Mouse (Mus musculus): ENCODE results near the gene Synpo2l. TPM values are rescaled to one million over a fixed set of nuclear protein-coding genes. Genes with fewer than 3 reads are reported as not detected.
"Not testable (repeated sequence)": the region's sequence is repeated elsewhere in the genome, so short reads cannot be mapped to it uniquely, and the experiment has no call there.

Synpo2l gene
- total RNA-seq, 2 experiments from 2014 or later = 0.05 TPM; not detected in 1

DNA sequence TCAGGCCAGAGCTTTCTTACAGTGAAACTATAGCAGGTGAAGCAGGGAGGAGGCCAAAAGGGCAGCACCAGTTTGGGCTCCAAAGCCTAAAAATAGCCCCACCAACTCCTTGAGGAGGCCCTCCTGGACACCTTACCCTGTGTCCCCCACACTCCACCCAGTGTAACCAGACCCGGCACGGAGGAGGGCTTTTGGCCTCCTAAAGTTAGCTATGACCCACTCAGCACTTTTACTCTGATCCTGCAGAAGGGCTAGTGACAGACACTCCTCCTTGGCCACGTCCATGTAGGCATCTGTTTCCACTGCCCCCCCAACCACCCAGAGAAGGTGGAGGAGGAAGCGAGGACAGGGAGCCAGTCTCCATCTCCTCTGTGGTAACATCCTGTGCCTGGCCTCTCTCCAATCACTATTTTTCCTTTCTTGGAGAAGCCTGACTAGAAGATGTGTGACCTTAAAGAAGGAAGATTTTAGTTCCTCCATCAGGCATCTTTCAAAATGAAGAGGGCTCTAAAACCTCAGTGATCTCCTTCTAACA lies 16.4 kb downstream of the Synpo2l start:
- ATAC-seq (replicated peaks; ENCODE audit: low FRiP score, low TSS enrichment, poor library complexity, severe bottlenecking) = no peak

DNA sequence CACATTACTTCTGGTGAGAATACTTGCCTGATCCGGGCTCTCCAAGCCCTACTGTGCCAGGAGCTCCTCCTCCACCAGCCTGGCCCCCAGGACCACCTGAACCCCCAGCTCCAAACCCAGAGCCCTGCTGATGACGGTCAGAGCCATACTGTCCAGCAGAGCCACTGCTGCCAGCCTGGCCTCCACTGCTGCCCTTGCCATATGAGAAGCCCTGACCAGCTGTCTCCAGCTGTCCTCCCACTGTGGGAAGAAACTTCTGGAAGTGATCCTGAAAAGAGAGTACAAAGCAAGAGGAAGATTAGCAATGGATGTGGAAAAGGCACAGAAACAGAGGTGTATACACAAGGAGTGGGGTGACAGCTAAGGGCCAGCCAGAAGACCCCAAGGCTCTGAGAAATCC lies 17.2 kb downstream of the Synpo2l start:
- no peak for ATAC-seq (replicated peaks; ENCODE audit: low FRiP score, low TSS enrichment, poor library complexity, severe bottlenecking)

- peak; percentile 91 for ATAC-seq (replicated peaks; ENCODE audit: low FRiP score, low TSS enrichment, poor library complexity, severe bottlenecking)
Observed at GRCm38 (mm10) chr14:20646381-20646780, 21.8 kb downstream of the Synpo2l start.

DNA sequence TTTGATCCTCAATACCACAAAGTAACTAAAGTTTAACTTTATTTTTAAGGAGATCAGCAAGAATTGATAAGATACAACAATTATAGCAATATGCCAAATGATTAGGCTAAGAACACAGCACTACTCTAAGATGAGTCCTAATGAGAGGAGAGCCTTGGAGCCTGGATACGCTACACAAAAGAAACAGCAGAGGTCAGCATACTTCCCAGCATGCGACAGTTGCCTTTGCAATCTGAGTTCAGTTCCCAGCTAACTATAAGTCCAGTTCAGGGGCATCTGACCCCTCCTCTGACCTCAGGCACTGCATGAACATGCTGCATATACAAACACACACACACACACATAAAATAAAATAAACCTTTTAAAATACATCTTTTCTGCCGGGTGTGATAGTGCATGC lies 22.6 kb downstream of the Synpo2l start:
- ATAC-seq (replicated peaks; ENCODE audit: low FRiP score, low TSS enrichment, poor library complexity, severe bottlenecking) = no peak

DNA sequence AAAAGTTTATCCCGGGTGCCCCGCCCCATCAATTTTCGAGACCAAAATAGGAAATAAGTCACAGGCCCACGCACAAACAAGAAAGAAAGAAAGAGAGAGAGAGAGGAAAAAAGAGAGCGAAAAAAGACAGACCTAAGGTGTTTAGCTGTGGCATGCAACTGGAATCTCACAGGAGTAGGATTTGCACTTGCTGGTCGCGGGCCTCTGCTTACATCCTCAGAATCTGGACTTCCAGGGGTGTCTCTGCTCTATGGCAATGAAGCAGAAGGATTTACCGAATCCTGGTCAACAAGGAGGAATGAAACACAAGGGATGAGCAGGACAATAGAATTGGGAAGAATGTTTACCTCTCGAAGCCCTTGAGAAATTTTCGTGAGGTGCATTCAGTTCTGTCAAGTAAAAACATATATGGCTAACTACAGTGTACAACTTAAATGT lies 26.7 kb downstream of the Synpo2l start:
- ATAC-seq (replicated peaks; ENCODE audit: low FRiP score, low TSS enrichment, poor library complexity, severe bottlenecking) = no peak

DNA sequence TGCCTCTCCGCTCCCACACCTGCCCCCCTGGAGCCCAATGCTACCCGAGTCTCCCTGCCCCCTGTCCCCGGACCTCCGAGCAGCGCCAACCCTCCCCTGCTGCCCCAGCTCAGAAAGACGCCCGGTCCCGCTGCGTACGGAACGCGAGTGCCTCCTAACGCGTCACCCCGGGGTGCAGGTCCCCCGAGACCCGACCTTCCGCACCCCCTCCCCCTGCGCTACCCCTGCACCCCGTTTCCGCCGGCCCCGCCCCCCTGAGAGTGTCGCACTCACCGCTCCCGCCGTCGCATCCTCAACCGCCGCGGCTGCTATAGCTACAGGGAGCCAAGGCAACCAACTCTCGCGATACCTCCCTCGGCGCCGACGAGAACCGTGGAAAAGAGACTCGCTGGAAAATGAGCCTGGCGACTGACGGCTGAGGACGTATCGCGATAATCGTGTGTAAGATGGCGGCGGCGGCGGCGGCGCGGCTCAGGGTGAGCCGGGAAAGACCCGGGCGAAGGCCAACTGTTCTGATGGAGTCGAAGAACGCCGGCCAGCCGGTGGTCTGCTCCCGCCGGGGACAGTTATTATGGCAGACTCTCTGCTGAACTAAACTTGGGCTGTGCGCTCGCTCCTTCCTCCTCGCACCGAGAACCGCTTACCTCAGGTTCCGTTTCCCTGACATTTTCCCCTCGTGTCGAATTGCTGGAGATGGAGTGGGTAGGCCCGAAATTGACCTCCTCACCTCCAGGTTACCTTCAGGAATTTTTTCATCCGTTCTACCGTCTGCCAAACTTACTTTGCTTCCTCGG lies 27.3 kb downstream of the Synpo2l start, which contains the start of gene Usp54:
Gene Usp54, minus strand, starts transcription at position 420 of the 794 bp plus-strand sequence.
- ATAC-seq (replicated peaks; ENCODE audit: low FRiP score, low TSS enrichment, poor library complexity, severe bottlenecking) = peak; percentile 98

DNA sequence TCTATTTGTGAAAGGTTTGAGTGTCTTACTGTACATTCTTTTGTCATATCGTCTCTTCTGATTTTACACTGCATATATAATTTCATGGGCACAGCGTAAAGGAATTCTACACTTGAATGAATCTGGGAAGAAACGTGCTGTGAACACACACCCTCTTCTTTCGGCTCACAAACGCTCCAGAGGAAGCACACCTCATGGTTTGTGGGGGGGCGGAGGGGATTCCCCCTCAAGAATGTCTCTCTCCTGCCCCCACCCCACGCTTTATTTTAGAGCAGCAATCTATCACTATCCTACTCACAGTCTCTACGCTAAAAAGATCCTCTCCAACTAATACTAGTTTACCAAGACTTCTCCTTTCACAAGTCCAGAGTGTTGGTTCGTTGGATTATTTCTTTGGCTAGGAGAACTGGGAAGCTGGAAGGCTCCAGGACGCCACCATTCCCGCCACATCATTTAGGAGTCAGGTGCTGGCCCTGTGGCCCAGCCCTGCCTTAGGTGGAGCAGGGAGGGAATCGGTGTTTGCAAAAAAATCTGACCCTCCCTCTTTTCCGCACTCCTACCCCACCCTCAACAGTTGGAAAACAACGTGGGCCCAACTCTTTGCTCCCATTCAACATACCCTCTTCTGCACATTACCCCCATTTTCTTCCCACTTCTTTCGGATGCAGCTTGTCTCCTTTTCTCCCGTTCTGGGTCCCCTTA lies 28.1 kb downstream of the Synpo2l start:
- ATAC-seq (replicated peaks; ENCODE audit: low FRiP score, low TSS enrichment, poor library complexity, severe bottlenecking) = no peak

- no peak for ATAC-seq (replicated peaks; ENCODE audit: low FRiP score, low TSS enrichment, poor library complexity, severe bottlenecking)
Observed at GRCm38 (mm10) chr14:20638702-20639101, 29.5 kb downstream of the Synpo2l start.

GRCm38 (mm10) chr14:20637818-20638574 lies 30.2 kb downstream of the Synpo2l start:
- no peak for ATAC-seq (replicated peaks; ENCODE audit: low FRiP score, low TSS enrichment, poor library complexity, severe bottlenecking)

- ATAC-seq (replicated peaks; ENCODE audit: low FRiP score, low TSS enrichment, poor library complexity, severe bottlenecking) = not testable (repeated sequence)
Observed at GRCm38 (mm10) chr14:20636968-20637367, 31.2 kb downstream of the Synpo2l start.

GRCm38 (mm10) chr14:20635546-20635945 lies 32.6 kb downstream of the Synpo2l start:
- no peak for ATAC-seq (replicated peaks; ENCODE audit: low FRiP score, low TSS enrichment, poor library complexity, severe bottlenecking)

GRCm38 (mm10) chr14:20631253-20631652 lies 36.9 kb downstream of the Synpo2l start:
- no peak for ATAC-seq (replicated peaks; ENCODE audit: low FRiP score, low TSS enrichment, poor library complexity, severe bottlenecking)

DNA sequence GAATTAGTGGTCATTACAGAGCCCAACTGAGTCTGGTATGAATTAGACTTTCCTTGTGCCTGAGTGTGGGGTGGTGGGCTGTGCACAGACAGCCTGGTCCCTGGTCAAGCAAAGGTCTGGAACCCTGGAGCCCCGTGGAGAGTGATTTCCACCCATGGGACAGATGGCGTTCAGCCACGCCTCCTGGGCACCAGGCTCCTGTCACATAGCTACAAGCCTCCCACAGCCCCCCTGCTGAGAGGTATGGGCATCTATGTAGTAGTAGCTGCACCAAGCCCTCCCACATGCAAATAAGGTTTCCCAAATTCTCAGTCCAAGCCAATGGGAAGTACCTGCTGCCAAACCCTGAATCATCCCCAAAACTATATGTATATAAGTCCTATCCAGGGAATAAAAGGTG lies 41.2 kb downstream of the Synpo2l start:
- ATAC-seq (replicated peaks; ENCODE audit: low FRiP score, low TSS enrichment, poor library complexity, severe bottlenecking) = no peak

GRCm38 (mm10) chr14:20626447-20626846 lies 41.7 kb downstream of the Synpo2l start:
- no peak for ATAC-seq (replicated peaks; ENCODE audit: low FRiP score, low TSS enrichment, poor library complexity, severe bottlenecking)

- no peak for ATAC-seq (replicated peaks; ENCODE audit: low FRiP score, low TSS enrichment, poor library complexity, severe bottlenecking)
Observed at GRCm38 (mm10) chr14:20622907-20623306, 45.2 kb downstream of the Synpo2l start.

- ATAC-seq (replicated peaks; ENCODE audit: low FRiP score, low TSS enrichment, poor library complexity, severe bottlenecking) = peak; percentile 77
Observed at GRCm38 (mm10) chr14:20622412-20622811, 45.7 kb downstream of the Synpo2l start.

DNA sequence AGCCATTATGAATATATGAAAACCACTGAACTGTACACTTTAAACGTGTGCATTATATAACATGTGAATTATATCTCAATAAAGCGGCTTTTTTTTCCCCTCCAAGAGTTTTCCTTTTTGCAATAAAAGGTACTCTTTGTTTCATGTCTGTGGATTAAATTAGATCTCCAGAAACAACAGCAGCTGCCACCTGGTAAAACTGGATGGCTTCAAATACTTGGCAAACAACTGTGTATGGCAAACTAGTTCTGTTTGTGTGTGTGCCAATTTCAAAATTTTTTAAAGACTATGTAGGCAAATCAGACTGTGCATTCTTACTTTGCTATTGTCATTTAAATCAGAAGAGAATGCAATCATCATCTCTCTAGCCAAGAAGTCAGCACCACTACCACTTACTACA lies 46.3 kb downstream of the Synpo2l start:
- no peak for ATAC-seq (replicated peaks; ENCODE audit: low FRiP score, low TSS enrichment, poor library complexity, severe bottlenecking)

GRCm38 (mm10) chr14:20619131-20619530 lies 49.0 kb downstream of the Synpo2l start:
- ATAC-seq (replicated peaks; ENCODE audit: low FRiP score, low TSS enrichment, poor library complexity, severe bottlenecking) = no peak

GRCm38 (mm10) chr14:20618211-20618610 lies 49.9 kb downstream of the Synpo2l start:
- 0 out of 2 replicates have a peak, but pooled peaks have one; percentile 54 for ATAC-seq (replicated peaks; ENCODE audit: low FRiP score, low TSS enrichment, poor library complexity, severe bottlenecking)

- no peak for ATAC-seq (replicated peaks; ENCODE audit: low FRiP score, low TSS enrichment, poor library complexity, severe bottlenecking)
Observed at GRCm38 (mm10) chr14:20616421-20616820, 51.7 kb downstream of the Synpo2l start.

All from megakaryocyte-erythroid progenitor cell, adult 5-6 weeks (primary cell).